Mouse (Mus musculus): ENCODE results near the gene Camk2b.

Gene Camk2b

GRCm38 (mm10) chr11:5983629-5984028 lies 82.5 kb downstream of the Camk2b start:
- no peak for DNase-seq (ENCODE audit: low spot score in 2 of 2)

GRCm38 (mm10) chr11:5981323-5981722 lies 84.8 kb downstream of the Camk2b start:
- no peak for DNase-seq (ENCODE audit: low spot score in 2 of 2)

- no peak for DNase-seq (ENCODE audit: low spot score in 2 of 2)
Observed at GRCm38 (mm10) chr11:5980561-5980960, 85.6 kb downstream of the Camk2b start.

GRCm38 (mm10) chr11:5980108-5980507 lies 86.1 kb downstream of the Camk2b start:
- DNase-seq (ENCODE audit: low spot score in 2 of 2): no peak

- no peak for DNase-seq (ENCODE audit: low spot score in 2 of 2)
Observed at GRCm38 (mm10) chr11:5979088-5979487, 87.1 kb downstream of the Camk2b start.

- no peak for DNase-seq (ENCODE audit: low spot score in 2 of 2)
Observed at GRCm38 (mm10) chr11:5976106-5976505, 90.1 kb downstream of the Camk2b start.

- DNase-seq (ENCODE audit: low spot score in 2 of 2): no peak
Observed at GRCm38 (mm10) chr11:5975068-5975467, 91.1 kb downstream of the Camk2b start.

GRCm38 (mm10) chr11:5974053-5974452 lies 92.1 kb downstream of the Camk2b start:
- no peak for DNase-seq (ENCODE audit: low spot score in 2 of 2)

GRCm38 (mm10) chr11:5973151-5973550 lies 93.0 kb downstream of the Camk2b start:
- DNase-seq (ENCODE audit: low spot score in 2 of 2): no peak

- no peak for DNase-seq (ENCODE audit: low spot score in 2 of 2)
Observed at GRCm38 (mm10) chr11:5971202-5971601, 95.0 kb downstream of the Camk2b start.

- DNase-seq (ENCODE audit: low spot score in 2 of 2): no peak
Observed at GRCm38 (mm10) chr11:5968223-5968622, 97.9 kb downstream of the Camk2b start.

GRCm38 (mm10) chr11:5966751-5967150 lies 99.4 kb downstream of the Camk2b start:
- no peak for DNase-seq (ENCODE audit: low spot score in 2 of 2)

- DNase-seq (ENCODE audit: low spot score in 2 of 2): no peak
Observed at GRCm38 (mm10) chr11:5965865-5966264, 100.3 kb downstream of the Camk2b start.

- no peak for DNase-seq (ENCODE audit: low spot score in 2 of 2)
Observed at GRCm38 (mm10) chr11:5960051-5960450, 106.1 kb downstream of the Camk2b start.

GRCm38 (mm10) chr11:5955546-5956276 lies 110.5 kb downstream of the Camk2b start, which contains the start of gene Ykt6:
Ykt6 (plus strand) TSS chr11:5955693.
- DNase-seq (ENCODE audit: low spot score in 2 of 2): peak; percentile 88 to 93

- no peak for DNase-seq (ENCODE audit: low spot score in 2 of 2)
Observed at GRCm38 (mm10) chr11:5954965-5955504, 111.1 kb downstream of the Camk2b start.

GRCm38 (mm10) chr11:5954435-5954834 lies 111.7 kb downstream of the Camk2b start:
- DNase-seq (ENCODE audit: low spot score in 2 of 2): no peak

- DNase-seq (ENCODE audit: low spot score in 2 of 2): no peak
Observed at GRCm38 (mm10) chr11:5953130-5953765, 112.9 kb downstream of the Camk2b start.

- no peak for DNase-seq (ENCODE audit: low spot score in 2 of 2)
Observed at GRCm38 (mm10) chr11:5952501-5952900, 113.7 kb downstream of the Camk2b start.

GRCm38 (mm10) chr11:5949586-5950352 lies 116.4 kb downstream of the Camk2b start, which contains the start of gene Gck:
Gck (minus strand) TSS chr11:5950081.
- no peak for DNase-seq (ENCODE audit: low spot score in 2 of 2)

GRCm38 (mm10) chr11:5948546-5949250 lies 117.5 kb downstream of the Camk2b start:
- no peak for DNase-seq (ENCODE audit: low spot score in 2 of 2)

- no peak for DNase-seq (ENCODE audit: low spot score in 2 of 2)
Observed at GRCm38 (mm10) chr11:5947796-5948195, 118.4 kb downstream of the Camk2b start.

All from frontal cortex, postnatal 10 days (tissue).